Mouse (Mus musculus): ENCODE measurements around the gene Nckap5. TPM values are rescaled to one million over a fixed set of nuclear protein-coding genes. Genes with fewer than 3 reads are reported as not detected.

Nckap5 gene
- polyA plus RNA-seq, 1 experiment from 2014 or later: 24.1 TPM

DNA sequence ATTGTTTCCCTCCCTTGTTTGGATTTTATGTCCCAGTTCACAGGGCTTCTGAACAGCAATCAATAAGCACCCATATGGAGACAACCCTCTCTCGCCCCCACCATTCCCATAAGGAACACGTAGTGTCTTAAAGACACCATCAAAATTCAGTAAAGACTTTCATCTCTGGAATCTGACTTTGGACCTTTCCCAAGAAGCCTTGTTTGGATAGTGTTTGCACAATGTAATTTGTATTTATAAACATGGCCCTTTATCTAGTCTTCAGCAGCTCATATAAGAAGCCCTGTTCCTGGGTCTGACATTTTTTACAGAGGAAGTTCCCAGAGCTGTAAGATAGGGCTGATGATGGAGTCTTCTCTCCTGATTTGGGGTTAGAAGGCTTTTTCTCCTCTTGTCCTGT, 359.7 kb downstream of the Nckap5 start:
- Histone ChIP-seq H3K9ac (no peak overlapping the region), H3K4me1 (peaks cover 7% of the 10 kb centered on the region), H3K4me3 (no peak overlapping the region), H3K27ac (no peak overlapping the region), H3K4me2 (replicated peaks) (no peak overlapping the region), H3K27me3 (no peaks in the 10 kb centered on the region), H3K9me3 (replicated peaks) (no peaks in the 10 kb centered on the region), H3K36me3 (no peaks in the 10 kb centered on the region)
- WGBS: 82% methylated on average over 2 of the region's 2 CpGs
- no peak for ATAC-seq (ENCODE audit: low FRiP score)

DNA sequence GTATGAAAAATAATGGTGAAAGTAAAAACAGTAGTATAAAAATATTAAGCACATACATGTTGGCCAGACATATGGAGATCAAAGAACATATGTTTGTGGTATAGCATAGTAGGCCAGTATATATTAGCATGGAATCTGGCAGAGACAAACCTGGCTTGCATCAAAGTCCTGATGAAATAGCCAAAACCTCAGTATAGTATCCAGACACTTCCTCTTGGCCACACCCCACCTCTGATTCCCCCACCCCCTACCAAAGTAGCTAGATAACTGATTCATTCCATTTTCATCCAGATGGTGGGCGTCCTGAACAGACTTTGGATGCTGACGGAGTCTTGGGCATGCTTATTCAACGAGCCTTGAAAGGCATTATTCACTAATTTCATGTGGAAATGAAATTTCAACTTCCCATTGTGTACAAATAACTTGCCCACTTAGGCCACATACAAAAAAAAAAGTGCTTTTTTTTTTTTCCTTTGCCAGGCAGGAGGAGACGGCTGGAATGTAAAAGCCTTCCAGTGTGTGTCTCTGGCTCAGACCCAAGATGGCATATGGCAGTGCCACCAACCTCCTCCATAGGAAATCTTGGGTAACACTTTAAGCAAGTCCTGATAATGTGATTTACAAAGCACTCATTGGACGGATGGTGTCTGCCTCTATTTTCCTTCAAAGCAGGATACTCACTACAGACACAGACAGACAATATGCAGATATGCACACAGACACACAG, 360.6 kb downstream of the Nckap5 start:
- Histone ChIP-seq H3K4me2 (replicated peaks) (no peak overlapping the region), H3K4me3 (no peak overlapping the region), H3K36me3 (no peaks in the 10 kb centered on the region), H3K27me3 (no peaks in the 10 kb centered on the region), H3K9me3 (replicated peaks) (no peaks in the 10 kb centered on the region), H3K9ac (no peak overlapping the region), H3K4me1 (peaks cover 7% of the 10 kb centered on the region), H3K27ac (no peak overlapping the region)
- no peak for ATAC-seq (ENCODE audit: low FRiP score)
- WGBS: 39% methylated on average over 5 of the region's 5 CpGs

DNA sequence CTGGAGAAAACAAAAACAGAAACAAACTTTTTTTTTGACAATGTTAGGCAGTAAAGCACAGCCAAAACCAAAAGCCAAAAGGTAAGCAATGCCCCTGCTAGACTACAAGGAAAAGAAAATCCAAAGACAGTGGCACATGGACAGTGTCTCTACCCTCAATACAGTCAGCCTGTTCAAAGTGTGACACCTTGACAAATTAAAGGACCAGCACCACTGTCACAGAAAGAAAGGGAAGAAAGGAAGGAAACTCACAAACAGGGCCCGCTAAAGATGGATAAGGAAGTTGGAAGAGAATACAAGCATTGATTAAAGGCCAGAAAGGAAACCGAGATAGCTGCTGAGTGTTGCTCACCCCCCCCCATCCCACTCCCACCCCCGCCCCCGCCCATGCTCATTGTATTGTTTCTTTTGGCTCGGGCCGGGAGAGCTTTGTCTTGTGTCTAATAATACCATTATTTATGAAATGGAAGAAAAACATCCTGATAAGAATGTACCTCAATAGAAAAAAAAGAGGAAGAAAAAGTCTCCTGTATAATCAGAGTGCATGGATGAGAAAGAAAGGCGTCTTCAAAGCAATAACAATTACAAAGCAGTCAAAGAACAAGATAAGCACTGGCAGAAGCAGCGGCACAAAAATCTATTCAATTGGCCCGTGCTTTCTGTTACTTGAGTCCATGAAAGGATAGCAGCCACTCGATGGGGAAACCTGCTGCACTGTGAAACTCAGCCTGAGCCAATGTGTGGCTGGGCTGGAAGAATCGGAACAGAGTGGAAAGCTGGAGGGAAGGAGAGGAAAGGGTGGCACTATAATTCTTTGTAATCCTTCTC, 368.9 kb downstream of the Nckap5 start:
- Histone ChIP-seq H3K4me1 (peaks cover 11% of the 10 kb centered on the region; the same call in 1 of the 2 replicates), H3K4me3 (no peak overlapping the region), H3K9me3 (replicated peaks) (no peaks in the 10 kb centered on the region), H3K27ac (no peak overlapping the region), H3K36me3 (no peaks in the 10 kb centered on the region), H3K9ac (no peak overlapping the region), H3K27me3 (no peaks in the 10 kb centered on the region), H3K4me2 (replicated peaks) (peak overlapping the region; percentile 20)
- WGBS: 31% methylated on average over 11 of the region's 11 CpGs
- ATAC-seq (ENCODE audit: low FRiP score): no peak

DNA sequence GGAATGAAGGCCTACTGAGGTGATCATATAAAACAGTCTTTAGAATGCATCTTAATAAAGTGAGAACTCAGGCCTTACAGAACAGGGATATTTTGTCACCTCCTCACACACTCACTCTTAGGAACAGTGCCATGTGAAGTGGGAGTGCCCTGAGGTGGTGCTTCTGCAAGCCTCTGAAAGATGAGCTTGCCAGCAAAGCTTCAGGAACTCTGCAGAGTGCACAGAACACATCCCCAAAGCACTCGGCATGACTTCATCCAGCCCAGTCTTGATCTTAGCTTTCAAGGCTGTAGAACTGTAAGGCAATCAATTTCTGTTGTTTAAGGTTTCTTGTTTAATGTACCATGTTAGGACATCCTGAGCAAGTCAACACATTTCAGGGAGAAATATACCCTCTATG, 372.9 kb downstream of the Nckap5 start:
- Histone ChIP-seq H3K27ac (no peak overlapping the region), H3K4me3 (no peak overlapping the region), H3K9me3 (replicated peaks) (no peaks in the 10 kb centered on the region), H3K27me3 (no peaks in the 10 kb centered on the region), H3K36me3 (no peaks in the 10 kb centered on the region), H3K9ac (no peak overlapping the region), H3K4me2 (replicated peaks) (no peak overlapping the region), H3K4me1 (peaks cover 14% of the 10 kb centered on the region)
- 82% methylated on average over 1 of the region's 1 CpGs for WGBS
- no peak for ATAC-seq (ENCODE audit: low FRiP score)

DNA sequence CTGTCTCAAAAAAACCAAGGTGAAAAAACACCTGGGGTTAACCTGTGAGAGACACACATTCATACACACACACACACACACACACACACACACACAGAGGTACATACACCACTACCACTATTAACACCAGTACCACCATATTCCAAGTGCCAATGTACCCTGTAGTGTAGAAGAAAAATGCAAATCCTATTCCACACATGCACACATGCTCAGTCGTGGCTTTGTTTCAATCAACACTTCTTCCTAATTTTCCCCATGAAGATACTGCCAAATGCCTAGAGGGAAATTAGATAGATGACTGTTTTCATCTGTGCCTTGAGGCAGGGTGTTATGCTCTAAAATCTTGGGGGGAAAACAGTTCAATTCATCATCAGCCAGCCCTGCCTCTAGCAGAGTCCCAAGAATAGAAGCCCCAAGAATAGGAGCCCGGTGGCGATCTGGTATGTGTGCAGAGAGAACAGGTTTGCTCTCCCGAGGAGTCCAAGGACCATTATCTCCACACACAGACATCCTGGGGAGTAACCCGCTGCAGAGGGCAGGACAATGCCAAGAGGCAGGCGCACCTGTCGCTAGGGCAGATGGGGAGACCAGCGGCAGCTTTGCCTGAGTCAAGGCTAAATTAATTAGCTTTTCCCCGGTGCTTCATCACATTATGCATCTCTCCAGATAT, 376.0 kb downstream of the Nckap5 start:
- Histone ChIP-seq H3K36me3 (no peaks in the 10 kb centered on the region), H3K4me2 (replicated peaks) (no peak overlapping the region), H3K4me1 (peaks cover 7% of the 10 kb centered on the region), H3K9me3 (replicated peaks) (no peaks in the 10 kb centered on the region), H3K27me3 (no peaks in the 10 kb centered on the region), H3K27ac (no peak overlapping the region), H3K4me3 (no peak overlapping the region), H3K9ac (no peak overlapping the region)
- ATAC-seq (ENCODE audit: low FRiP score): peak; percentile 41; the same call in 1 of the 2 replicates
- 48% methylated on average over 9 of the region's 9 CpGs for WGBS

DNA sequence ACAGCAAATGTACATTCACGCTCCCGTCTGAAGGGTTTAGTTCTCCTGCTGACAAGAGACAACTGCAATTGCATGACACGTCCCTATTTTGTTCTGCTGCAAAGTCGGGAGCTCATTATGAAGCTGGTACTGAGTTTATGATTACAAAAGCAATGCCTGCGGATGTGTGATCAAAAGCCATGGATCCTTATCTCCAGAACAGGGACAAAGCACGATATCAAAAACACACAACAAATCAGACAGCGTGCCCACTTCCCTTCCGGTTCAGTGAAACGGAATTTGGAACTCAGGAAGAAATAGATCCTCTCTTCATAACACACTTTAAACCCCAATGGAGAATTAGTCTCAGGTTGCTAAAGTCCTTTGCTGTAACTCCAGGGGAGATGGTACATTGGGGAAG, 379.1 kb downstream of the Nckap5 start:
- Histone ChIP-seq H3K9ac (no peak overlapping the region), H3K27me3 (no peaks in the 10 kb centered on the region), H3K4me3 (no peak overlapping the region), H3K36me3 (no peaks in the 10 kb centered on the region), H3K9me3 (replicated peaks) (no peaks in the 10 kb centered on the region), H3K4me1 (peaks cover 7% of the 10 kb centered on the region), H3K4me2 (replicated peaks) (no peak overlapping the region), H3K27ac (no peak overlapping the region)
- 73% methylated on average over 9 of the region's 9 CpGs for WGBS
- ATAC-seq (ENCODE audit: low FRiP score): no peak

DNA sequence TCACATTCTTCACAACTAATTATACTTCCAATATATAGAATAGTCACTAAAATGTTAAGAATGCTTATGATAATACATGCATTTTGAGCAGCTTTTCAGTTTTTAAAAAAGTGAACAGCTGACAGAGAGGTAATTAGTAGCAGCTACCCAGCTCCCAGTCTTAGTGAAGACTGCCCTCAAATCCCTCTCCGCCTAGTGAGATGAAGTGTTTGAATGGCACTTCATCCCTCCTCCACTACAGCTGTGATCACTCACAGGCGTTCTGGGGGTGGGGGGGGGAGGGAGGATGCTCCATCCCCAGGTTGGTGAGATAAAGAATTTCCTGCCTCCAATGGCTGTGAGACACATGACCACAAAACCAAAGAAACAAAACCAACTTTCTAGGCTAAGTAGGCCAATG, 381.2 kb downstream of the Nckap5 start:
- peaks cover 1% of the 10 kb centered on the region; the same call in 1 of the 2 replicates for H3K4me1 ChIP-seq
- no peak overlapping the region for H3K4me3 ChIP-seq
- H3K4me2 ChIP-seq (replicated peaks): no peak overlapping the region
- no peaks in the 10 kb centered on the region for H3K36me3 ChIP-seq
- no peaks in the 10 kb centered on the region for H3K9me3 ChIP-seq (replicated peaks)
- H3K27ac ChIP-seq: no peak overlapping the region
- ATAC-seq (ENCODE audit: low FRiP score): no peak
- no peaks in the 10 kb centered on the region for H3K27me3 ChIP-seq
- H3K9ac ChIP-seq: no peak overlapping the region
- WGBS: 55% methylated on average over 2 of the region's 2 CpGs

DNA sequence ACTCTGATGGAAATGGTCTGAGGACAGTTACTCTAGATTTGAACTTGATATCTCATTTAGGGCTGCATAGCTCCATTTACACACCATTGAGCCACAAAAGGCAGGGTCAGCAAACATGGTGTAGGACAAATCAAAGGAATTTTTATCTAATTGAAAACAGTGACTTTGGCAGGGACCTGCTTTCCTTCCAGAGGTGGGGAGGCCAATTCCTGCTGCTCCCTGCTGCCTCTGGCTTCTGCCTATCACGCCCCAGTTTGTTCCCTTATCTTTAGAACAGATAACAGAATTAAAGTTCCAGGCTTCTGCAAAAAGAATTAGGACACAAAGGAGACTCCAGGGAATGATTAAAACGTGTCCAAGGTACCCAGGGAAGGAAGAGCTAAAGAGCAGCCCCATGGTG, 386.7 kb downstream of the Nckap5 start:
- Histone ChIP-seq H3K9me3 (replicated peaks) (no peaks in the 10 kb centered on the region), H3K36me3 (no peaks in the 10 kb centered on the region), H3K9ac (no peak overlapping the region), H3K4me2 (replicated peaks) (no peak overlapping the region), H3K27ac (no peak overlapping the region), H3K4me1 (no peaks in the 10 kb centered on the region), H3K27me3 (0 out of 2 replicates have a peak, but pooled peaks cover 3% of the 10 kb centered on the region), H3K4me3 (no peak overlapping the region)
- WGBS: 42% methylated on average over 2 of the region's 2 CpGs
- no peak for ATAC-seq (ENCODE audit: low FRiP score)

DNA sequence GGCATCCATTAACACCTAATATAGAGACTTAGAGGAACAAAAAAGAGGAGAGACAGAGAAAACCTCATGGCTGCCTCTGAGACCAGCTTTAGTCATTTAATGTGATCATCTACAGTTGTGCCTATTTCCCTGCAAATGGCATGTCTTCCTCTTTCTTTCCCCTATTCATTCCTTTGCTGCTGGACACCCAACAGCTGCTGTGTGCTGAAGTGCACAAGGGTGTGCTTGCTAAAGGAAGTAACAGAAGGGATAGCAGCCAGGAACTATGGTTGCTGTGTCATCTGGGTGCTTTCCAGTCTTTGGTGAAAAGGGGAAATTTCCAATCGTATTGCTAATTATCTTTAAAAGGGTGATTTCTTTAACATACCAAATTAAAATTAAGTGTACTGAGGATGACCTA, 387.9 kb downstream of the Nckap5 start:
- Histone ChIP-seq H3K9me3 (replicated peaks) (no peaks in the 10 kb centered on the region), H3K9ac (no peak overlapping the region), H3K27ac (no peak overlapping the region), H3K27me3 (0 out of 2 replicates have a peak, but pooled peaks cover 3% of the 10 kb centered on the region), H3K4me3 (no peak overlapping the region), H3K4me2 (replicated peaks) (no peak overlapping the region), H3K4me1 (0 out of 2 replicates have a peak, but pooled peaks cover 2% of the 10 kb centered on the region), H3K36me3 (no peaks in the 10 kb centered on the region)
- ATAC-seq (ENCODE audit: low FRiP score): no peak
- 84% methylated on average over 1 of the region's 1 CpGs for WGBS

DNA sequence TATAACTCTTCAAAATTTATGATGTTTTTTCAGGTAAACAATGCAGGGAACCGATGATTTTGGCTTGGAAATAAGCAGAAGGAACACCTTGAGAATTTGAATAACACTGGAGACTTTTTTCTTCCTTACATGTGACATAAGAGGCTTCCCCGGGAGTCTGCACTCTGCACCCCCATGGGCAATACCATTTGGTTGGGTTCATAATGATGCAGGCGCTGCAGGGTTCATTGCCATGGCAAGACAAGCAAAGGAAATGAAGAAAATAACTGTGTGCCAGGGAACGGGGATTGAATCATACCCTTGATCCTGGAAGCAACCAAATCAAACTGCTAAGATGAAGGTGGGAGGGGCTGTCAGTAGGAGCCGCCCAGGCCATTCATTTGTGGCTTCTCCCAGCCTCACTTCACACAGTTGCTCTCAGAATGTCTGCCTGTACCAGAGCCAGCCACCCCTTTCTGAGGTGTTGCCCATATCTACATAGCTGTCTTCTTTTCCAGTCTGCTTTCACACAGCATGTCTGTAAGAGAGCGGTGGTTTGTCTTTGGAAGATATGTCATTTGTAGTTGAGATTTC, 392.5 kb downstream of the Nckap5 start:
- H3K27ac ChIP-seq: no peak overlapping the region
- H3K4me2 ChIP-seq (replicated peaks): no peak overlapping the region
- WGBS: 80% methylated on average over 6 of the region's 6 CpGs
- no peaks in the 10 kb centered on the region for H3K36me3 ChIP-seq
- 0 out of 2 replicates have a peak, but pooled peaks cover 3% of the 10 kb centered on the region for H3K27me3 ChIP-seq
- H3K4me3 ChIP-seq: no peak overlapping the region
- no peak overlapping the region for H3K9ac ChIP-seq
- ATAC-seq (ENCODE audit: low FRiP score): no peak
- no peaks in the 10 kb centered on the region for H3K9me3 ChIP-seq (replicated peaks)
- peaks cover 8% of the 10 kb centered on the region; the same call in 1 of the 2 replicates for H3K4me1 ChIP-seq

DNA sequence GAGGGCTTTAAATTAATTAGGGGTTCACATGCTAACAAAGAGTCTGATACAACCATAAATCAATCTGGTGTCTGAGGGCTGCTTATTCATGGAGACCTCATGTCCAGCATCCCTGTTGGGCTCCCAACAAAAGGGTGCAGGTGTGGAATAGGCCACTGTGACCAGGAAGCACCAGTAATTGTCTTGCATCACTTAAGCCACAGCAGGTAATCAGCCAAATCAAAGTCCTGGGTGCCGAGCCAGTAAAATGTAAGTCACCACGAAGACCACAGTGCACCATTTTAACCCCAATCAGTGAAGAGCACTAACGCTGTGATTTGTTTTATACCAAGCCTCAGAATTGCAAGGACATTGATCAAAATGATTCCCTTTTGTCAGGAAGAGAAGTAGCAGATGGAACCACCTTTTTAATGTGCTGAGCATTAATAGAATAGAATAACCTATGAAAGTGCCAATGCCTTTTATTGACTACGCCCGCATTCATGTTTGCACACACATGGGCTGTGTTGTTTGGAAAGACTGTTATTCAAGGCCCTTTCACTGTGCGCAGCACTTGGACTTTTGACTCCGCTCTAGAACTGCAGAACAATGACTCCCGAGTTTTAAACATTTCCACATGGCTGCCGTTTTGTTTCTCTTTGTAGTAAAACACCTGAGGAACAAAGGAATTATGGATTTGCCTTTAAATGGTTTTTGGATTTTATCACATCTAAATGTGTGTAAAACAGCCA, 393.5 kb downstream of the Nckap5 start:
- no peaks in the 10 kb centered on the region for H3K9me3 ChIP-seq (replicated peaks)
- no peak overlapping the region for H3K4me3 ChIP-seq
- WGBS: 54% methylated on average over 9 of the region's 9 CpGs
- no peak overlapping the region for H3K27ac ChIP-seq
- peaks cover 8% of the 10 kb centered on the region; the same call in 1 of the 2 replicates for H3K4me1 ChIP-seq
- no peak overlapping the region for H3K4me2 ChIP-seq (replicated peaks)
- ATAC-seq (ENCODE audit: low FRiP score): peak; percentile 67; the same call in 1 of the 2 replicates
- H3K36me3 ChIP-seq: no peaks in the 10 kb centered on the region
- H3K9ac ChIP-seq: no peak overlapping the region
- 0 out of 2 replicates have a peak, but pooled peaks cover 3% of the 10 kb centered on the region for H3K27me3 ChIP-seq
